Mouse (Mus musculus) left cerebral cortex, postnatal 14 days (tissue): ENCODE results near the gene Crim1. TPM values are rescaled to one million over a fixed set of nuclear protein-coding genes. Genes with fewer than 3 reads are reported as not detected.
A peak's percentile ranks its signal among the peaks of the same experiment; 100 is the strongest.
"Not testable (repeated sequence)": the region's sequence is repeated elsewhere in the genome, so short reads cannot be mapped to it uniquely, and the experiment has no call there.

Experiments used
- DNase-seq, 2 experiments: peaks; one replicate each; pipeline ENCODE4 v3.0.0; 2021 to 2022; ENCODE audit warnings: low spot score in 2 of 2, mixed read lengths in 1 of 2
- intact Hi-C: fragments of 180-260 bp; cut with DNase I; formaldehyde crosslinking; loops from one replicate; pipeline ENCODE4 v1.15.1; 2025
- total RNA-seq, 2 experiments: library from RNA; stranded (reverse); gene quantifications; 2 replicates each; pipeline ENCODE4 v1.2.3; 2021

The Crim1 gene
- total RNA-seq, 2 experiments from 2014 or later: 51.7 to 62.8 TPM

DNA sequence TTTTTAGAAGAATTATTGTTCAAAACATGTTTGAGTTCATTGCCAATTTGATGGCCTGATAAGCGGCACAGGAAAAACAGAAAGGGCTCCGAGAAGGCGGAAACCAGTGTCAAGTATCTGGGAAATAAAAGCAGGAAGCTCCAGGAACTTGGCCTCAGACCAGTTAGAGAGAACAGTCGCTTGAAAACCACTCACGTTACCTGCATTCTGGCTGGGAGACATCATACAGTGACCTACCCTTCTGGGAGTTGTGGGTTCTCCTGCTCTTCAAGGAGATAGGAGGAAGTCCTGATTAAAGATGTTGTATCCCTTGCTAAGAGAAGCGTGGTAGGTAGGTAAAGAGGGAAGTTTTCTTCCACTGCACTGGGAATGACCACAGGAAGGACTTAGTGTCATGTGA is 44.7 kb downstream of the Crim1 start:
- intact Hi-C loops: no loop called here
- DNase-seq: no peak

DNA sequence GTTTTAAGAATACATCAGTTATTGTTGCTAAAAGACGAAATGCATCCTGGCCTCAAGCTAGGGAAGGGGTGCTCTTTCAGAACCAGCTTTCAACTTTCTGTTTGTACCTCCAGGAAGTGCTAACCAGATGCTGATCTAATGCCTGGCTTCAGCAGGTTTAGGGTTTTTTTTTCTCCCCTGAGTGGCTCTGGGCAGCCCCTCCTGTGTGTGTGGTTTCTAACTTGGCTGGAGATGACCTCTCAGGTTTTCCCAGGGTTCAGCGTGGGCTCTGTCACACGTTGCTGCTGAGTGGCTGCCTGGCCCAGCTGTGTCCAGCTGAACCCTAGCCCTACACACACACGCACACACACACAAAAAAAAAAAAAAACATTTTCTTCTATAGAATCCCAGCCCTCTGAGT is 45.4 kb downstream of the Crim1 start:
- intact Hi-C loops: no loop called here

DNA sequence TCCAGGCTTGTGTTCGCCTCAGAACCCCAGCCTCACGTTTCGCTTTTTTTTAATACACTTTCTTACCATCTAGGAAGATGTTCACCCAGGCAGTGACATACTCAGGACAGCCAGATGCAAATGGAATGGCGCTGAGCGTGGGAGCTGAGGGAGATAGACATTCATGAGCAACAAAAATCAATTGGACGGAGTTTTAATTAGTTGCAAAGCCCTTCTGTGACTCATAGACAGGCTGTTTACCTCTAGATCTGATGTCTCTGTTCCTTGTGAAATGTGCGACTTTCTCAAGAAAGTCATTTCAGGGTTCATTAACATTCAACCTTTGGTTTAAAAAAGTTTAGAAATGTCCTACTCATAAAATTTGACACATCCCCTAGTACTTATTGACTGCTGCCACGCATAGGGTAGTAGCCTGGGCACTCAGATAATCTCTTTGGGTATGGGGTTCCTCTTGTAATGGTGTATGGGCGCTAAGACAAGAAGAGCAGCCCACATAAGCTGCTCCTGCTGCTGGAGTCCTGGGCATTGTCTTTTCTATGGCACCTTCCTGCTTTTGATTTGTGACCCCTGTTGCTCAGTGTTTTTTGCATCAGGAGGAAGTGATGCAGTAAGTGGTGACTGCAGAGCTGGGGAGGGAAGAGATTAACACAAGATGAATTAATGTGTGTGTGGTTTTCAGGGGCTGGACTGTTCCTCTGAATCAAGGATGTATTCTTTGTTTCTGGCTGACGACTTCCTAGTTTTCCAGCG is 46.8 kb downstream of the Crim1 start:
- no peak for DNase-seq
- intact Hi-C loops: no loop called here

More for the DNA sequence above, 45.4 kb downstream of the Crim1 start:
- no peak for DNase-seq

DNA sequence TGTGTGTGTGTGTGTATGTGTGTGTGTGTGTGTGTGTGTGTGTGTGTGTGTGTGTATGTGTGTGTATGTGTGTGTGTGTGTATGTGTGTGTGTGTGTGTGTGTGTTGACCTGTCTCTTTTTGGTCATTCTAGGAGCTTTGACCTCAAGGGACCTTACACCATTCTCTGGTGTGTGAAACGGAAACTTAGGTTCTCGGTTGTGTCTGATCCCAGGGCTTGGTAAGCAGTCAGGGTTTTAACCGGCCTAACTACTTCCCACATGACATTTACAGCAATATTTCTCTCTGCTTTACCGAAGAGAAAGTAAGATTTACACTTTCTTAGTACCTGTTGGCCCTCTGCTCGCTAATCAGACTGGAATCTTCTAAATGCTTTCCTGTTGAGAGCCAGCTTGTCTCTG is 48.1 kb downstream of the Crim1 start:
- DNase-seq: no peak
- intact Hi-C loops: no loop called here

DNA sequence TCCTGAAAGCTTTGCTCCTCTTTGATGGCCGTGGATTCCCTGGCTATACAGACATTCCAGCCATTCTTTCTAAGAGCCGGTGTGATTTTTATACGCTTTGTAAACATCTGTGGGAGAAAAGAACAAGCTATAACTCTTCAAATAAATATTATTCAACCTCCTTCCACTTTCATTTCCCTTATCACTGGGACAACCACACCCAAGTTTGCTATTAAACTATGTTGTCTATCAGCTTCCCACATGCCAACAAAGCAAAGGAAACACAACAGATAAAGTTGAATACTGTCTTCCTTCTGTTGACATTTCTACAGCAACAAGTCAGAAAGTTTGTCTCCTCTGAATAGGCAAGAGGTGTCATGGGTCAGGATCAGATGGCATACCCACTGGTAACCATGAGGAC is 48.9 kb downstream of the Crim1 start:
- intact Hi-C loops: no loop called here

DNA sequence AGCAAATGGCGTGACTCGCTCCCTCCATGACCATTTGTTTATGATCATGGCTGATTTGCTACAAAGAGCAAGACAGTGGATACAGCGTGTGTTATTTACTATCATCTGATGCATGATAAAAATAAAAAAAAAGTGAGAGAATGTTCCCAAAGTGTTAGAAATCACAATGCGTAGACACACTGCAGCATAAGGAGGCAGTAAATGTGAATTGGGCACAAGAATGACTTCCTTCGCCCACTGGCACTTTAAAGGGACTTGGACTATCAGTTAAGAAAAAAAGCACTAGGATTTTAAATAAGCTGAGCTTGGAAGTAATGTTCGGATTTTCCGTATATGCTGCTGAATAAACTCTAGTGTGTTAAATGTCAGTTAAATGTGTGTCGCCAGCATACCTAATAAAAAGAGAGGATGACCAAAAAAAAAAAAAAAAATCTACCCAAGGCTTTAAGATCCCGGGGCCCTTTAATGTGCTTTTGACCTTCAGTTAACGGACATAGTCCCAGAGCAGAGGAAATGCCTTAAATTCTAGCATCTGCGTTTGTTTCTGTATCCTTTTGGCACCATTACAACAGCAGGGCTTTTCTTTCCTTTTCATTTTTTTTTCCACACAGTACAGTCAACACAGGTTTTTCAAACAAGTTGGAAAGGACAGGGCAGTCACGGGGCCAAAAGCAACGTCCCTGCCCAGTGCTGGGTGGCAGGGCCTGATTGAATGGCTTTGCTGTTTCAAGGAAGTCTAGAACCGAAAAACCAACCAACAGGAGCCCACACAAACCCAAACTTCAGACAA is 50.3 kb downstream of the Crim1 start:
- DNase-seq: no peak

More for the DNA sequence above, 48.9 kb downstream of the Crim1 start:
- no peak for DNase-seq

DNA sequence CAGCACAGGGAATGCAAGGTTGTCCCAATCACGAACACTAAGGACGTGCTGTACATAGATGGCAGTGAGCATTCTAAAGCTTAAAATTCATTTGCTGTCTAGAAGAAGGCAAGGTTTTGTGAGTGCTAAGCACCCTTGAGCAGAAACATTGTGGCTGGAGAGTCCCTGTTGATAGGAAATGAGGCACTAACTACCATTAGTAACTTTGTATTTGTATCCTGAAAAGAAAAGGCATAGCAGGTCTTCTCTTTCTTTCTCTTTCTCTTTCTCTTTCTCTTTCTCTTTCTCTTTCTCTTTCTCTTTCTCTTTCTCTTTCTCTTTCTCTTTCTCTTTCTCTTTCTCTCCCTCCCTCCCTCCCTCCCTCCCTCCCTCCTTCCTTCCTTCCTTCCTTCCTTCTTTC is 53.5 kb downstream of the Crim1 start:
- not testable (repeated sequence) for DNase-seq
- intact Hi-C loops: loop anchor here (5.0 kb wide), 1 partner anchor 59 kb away; no protein-coding TSS in a partner anchor

More for the DNA sequence above, 50.3 kb downstream of the Crim1 start:
- intact Hi-C loops: loop anchor here (5.0 kb wide), 1 partner anchor 62 kb away; no protein-coding TSS in a partner anchor

DNA sequence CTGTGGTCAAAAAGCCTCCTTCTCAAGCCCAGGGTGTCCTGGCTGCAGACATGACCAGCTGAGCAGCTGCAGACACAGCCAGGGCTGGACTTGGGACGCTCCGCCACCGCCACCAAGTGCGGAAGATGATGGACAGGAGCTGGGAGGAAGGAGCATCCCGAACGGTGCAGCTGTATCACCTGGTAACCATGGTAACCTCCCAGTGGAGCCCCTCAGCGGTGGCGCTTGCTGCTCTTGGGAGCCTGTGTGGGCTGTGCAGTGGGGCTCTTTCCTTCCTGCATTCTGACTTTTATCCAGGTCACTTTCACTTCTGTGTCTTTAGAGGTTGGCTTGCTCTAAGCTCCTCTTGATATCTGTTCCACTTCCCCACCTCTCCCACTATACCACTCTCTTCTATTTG is 54.2 kb downstream of the Crim1 start:
- DNase-seq: no peak
- intact Hi-C loops: loop anchor here (5.0 kb wide), 1 partner anchor 58 kb away; no protein-coding TSS in a partner anchor

DNA sequence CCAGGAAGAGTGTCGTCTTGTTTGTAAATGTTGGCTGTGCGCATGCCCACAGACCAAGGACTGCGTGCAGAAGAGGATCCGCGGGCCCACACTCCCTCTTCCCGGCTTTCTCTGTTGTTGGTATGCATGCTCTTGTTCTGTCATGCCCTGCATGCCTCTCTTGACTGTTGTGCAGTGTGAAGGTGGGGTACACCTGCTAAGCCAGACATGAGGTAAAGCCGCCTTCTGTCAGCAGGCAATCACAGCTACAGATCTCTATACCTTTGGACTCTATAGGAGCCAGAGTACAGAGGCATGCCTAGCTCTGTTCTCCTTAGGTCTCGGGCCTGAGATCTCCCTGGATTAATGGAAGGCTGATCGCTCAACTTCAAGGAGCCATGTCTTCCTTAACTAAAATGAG is 55.7 kb downstream of the Crim1 start:
- intact Hi-C loops: no loop called here
- no peak for DNase-seq

DNA sequence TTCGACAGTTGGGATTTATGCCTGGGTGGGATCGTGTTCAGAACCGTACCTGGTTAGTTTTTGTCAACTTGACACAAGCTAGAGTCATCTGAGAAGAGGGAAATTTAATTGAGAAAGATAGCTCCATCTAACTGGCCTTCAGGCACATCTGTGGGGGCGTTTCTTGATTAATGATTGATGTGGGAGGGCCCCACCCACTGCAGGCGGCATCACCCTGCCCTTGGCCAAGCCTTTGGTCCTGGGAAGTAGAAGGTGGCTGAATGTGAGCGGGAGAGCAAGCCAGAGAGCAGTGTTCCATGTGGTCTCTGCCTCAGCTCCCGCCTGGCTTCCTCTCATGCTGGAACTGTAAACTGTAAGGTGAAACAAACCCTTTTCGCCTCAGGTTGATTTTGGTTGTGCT is 56.5 kb downstream of the Crim1 start:
- intact Hi-C loops: no loop called here
- DNase-seq: no peak

DNA sequence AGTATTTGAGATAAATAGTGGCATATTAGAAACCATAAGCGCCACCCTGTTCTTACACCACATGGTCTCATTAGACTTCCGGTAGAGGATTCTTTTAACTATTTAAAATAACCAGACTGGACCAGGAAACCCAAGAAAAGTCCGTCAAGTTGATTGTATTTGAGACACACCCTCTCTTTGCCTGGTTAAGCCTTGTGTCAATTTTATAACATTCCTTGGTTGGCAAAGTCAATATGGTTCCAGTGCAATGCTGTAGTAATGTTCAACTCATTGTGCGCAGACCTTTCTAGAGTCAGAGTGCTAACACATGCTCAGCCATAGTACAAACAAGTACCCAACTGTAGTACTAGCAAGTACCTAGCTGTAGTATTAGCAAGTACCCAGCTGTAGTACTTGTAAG is 61.6 kb downstream of the Crim1 start:
- DNase-seq: no peak
- intact Hi-C loops: no loop called here

DNA sequence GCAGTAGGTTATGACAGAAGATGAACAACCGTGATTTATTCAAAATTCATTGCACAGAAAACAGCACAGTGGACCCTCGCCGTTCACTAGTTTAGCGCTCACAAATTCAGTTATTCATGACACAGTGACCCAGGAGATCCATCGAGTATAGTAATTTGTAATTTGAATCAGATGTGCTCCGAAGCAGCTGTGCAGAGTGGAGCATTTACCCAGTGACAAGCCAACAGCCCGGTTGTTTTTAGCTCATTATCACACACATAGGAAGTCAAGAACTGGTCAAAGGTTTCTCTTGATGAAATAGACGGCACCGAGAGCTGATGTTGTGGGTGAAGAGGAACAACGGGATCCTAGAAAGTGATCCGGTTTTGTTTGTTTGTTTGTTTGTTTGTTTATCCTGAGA is 64.1 kb downstream of the Crim1 start:
- intact Hi-C loops: no loop called here
- DNase-seq: no peak

DNA sequence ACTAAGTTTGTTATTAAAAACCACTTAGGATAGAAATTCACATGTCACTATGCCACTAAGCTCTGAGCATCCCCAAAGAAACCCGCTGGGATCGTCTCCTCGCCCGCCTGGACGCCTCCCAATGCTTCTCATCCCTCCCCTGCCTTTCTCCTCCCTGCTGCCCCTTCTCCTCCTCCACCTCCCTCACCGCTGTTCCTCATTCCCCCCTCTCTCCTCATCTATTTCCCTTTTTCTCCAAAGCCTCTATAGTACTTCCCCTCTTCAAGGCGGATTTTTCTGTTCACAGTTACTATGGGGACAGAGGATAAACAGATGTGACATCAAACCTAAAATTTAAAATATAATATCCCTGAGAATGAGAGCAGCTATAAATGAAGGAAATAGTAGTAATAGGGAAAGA is 65.1 kb downstream of the Crim1 start:
- DNase-seq: no peak
- intact Hi-C loops: no loop called here

DNA sequence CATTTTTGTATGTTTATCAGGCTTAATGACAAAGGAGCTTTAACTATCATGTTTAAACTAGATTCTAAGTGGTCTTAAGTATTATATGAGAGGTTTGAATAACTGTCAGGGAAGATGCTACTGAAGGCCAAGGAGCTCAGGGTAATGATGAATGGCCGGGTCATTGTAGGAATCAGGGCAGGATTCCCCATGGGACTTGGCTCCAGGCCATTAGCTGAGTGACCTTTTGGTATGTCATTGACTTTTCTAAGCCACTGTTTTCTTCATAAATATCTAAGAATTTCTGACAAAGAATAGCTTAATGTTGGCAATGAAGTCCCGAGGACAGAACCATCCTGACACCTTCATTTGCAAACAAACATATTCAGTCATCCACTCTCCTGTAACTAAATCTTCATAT is 66.2 kb downstream of the Crim1 start:
- no peak for DNase-seq
- intact Hi-C loops: no loop called here

DNA sequence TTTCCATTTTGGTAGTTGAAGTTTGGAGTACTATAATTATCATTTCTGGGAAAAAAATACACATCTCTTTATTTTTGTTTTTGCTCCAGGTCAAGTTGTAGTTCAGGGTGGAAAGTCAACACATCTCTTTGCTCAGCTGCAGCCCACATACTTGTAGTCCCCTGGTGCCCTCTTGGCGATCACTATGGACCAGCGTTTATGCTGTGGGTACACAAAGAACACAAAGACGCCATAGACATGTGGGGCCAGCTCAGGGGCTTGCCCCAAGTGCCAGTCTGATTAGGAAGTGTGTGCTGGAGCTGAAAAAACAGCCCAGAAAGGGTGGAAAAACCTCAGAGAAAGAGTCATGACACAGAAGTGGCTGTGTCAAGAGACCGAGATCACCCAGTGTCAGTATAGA is 68.5 kb downstream of the Crim1 start:
- intact Hi-C loops: no loop called here

DNA sequence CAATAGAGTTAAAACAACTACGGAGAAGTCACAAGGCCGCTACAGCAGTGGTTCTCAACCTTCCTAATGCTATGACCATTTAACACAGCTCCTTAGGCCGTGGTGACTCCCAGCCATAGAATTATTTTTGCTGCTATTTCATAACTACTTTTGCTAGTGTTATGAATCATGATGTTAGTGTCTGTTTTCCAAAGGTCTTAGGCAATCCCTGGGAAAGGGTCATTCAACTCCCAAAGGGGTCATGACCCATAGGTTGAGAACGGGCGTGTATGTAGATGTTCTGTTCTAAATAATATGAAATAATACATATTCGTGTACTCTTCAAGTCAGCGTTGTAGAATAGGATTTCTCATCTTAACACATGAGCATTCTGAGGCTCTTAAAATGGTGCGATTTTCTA is 69.3 kb downstream of the Crim1 start:
- intact Hi-C loops: no loop called here
- DNase-seq: no peak

More for the DNA sequence above, 68.5 kb downstream of the Crim1 start:
- no peak for DNase-seq

DNA sequence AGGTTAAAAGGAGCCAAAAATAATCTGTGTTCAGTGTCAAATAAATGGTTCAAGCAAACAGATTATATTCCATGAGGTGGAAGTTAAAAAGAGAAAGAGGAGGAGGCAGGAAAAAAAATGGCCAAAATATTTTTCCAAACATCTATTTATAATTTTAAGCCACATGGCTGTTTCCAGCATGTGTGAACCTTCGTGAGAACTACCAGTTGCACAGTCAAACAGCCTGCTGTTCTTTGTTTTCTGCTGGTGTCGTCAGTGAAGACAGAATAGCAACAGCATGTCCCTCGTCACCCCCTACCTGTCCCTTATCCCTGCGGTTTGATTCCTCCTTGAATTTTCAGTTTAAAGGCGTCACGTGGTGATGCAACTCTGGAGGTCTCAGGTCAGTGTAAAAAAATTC is 70.0 kb downstream of the Crim1 start:
- peak in 1 of 2 experiments; percentile 32 for DNase-seq
- intact Hi-C loops: no loop called here

DNA sequence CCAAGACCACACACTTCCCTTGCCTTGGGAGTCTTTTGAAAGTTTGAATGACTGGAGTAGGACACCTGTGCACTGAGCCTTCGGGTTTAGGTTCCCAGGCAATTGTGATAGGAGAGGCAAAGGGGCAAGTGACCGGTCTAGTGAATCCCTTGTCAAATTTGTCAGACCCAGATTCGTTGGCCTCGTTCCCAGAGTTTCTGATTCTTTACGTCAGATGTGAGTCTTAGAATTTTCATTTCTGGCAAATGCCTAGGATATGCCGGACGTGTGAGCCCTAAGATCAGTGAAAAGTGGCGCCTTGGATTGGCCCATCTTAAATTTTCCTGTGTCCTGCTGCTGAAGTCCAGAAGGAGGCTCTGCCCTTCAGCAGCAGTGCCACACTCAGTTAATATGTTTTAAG is 71.7 kb downstream of the Crim1 start:
- DNase-seq: no peak
- intact Hi-C loops: no loop called here

DNA sequence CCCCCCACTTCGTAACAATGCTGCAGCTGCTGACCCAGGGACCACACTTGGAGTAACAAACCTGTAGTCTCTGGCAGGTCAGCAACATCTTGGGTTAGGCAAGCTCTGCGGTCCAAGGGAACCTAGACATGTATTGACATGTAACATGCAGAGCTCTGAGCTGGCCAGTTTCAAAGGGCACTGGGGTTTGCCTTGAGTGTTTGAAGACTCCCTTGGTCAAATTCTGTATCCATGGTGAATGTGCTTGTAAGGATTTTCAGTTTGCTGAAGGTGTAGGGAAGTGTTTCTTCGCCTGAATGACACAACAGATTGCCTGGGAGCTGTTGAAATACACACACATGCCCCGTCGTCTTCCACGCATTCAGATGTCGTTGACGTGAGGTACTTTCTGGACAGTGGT is 72.1 kb downstream of the Crim1 start:
- intact Hi-C loops: no loop called here
- no peak for DNase-seq

DNA sequence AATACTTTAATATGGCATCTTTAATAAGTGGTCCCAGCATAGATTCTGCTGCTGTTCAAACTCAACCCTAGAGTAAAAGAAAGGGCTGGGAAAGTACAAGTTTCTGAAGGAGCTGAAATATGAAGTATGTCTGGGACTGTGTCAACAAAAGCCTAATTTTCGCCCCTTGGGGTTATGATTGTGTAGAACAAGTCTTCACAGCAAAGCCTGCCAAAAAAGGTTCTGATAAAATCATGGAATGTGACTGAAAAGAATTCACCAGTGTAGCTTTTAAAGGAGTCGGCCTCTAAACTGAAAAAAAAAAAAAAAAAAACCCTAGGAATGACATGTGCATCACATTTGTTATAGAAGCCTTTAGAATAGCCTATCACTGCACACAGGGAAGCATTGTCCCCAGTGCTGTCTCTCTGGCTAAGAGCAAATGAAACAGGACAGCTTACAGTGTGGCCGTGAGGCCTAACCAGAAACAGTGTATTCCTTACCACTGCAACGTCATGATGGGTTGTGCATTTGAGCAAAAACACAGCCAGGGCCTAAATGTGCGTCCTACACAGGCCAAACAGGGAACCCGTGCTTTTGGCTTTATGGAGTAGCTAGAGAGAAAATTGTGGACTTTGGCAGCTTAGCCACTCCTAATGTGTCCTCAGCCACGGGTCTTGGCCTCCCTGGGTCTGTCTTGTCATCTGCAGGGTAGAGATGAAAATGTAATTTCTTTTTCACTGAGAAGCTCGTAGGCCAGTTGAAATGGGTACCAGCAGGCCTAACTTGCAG is 72.8 kb downstream of the Crim1 start:
- intact Hi-C loops: no loop called here
- no peak for DNase-seq
